Mouse (Mus musculus) liver, adult 2 months (tissue): ENCODE results near the gene Ctsd. TPM values are rescaled to one million over a fixed set of nuclear protein-coding genes. Genes with fewer than 3 reads are reported as not detected.

Experiments used
- DNase-seq: peaks from one replicate; pipeline ENCODE4 v3.0.0-alpha.2; 2011; ENCODE audit warnings: low read depth, low spot score; ENCODE audit errors: extremely low read depth
- H3K27ac ChIP-seq: fragments of 200-500 bp; replicated peaks from 2 replicates; pipeline ENCODE4 v1.5.1; 2012; ENCODE audit warnings: low read depth, mild to moderate bottlenecking, control low read depth, inconsistent platforms, low read length; ENCODE audit not compliant: insufficient read depth
- H3K27me3 ChIP-seq: fragments of 200-500 bp; 2 replicates; pipeline ENCODE4 v1.6.1; 2012; ENCODE audit warnings: mild to moderate bottlenecking, moderate library complexity, low read length, inconsistent platforms; ENCODE audit not compliant: control insufficient read depth, insufficient read depth
- H3K36me3 ChIP-seq: fragments of 200-500 bp; 2 replicates; pipeline ENCODE4 v1.6.1; 2012; ENCODE audit warnings: low read length, inconsistent platforms; ENCODE audit not compliant: control insufficient read depth, insufficient read depth
- H3K4me1 ChIP-seq: fragments of 200-500 bp; 2 replicates; pipeline ENCODE4 v1.6.1; 2011; ENCODE audit warnings: low read length; ENCODE audit not compliant: control insufficient read depth, insufficient read depth
- H3K4me3 ChIP-seq: fragments of 200-500 bp; 2 replicates; pipeline ENCODE4 v1.5.1; 2011; ENCODE audit warnings: low read depth, mild to moderate bottlenecking, control low read depth, low read length, moderate library complexity; ENCODE audit not compliant: insufficient read depth
- H3K79me2 ChIP-seq: fragments of 200-500 bp; 2 replicates; pipeline ENCODE4 v1.6.1; 2012; ENCODE audit warnings: inconsistent platforms, mild to moderate bottlenecking, low read length, moderate library complexity; ENCODE audit not compliant: control insufficient read depth, insufficient read depth
- H3K9ac ChIP-seq: fragments of 200-500 bp; 2 replicates; pipeline ENCODE4 v1.6.1; 2012; ENCODE audit warnings: low read depth, mild to moderate bottlenecking, control low read depth, inconsistent platforms, low read length
- CTCF ChIP-seq: fragments of 200-500 bp; IDR thresholded peaks from 2 replicates; pipeline ENCODE4 v1.5.1; 2011; ENCODE audit warnings: low read depth, low read length, control low read depth
- POLR2A ChIP-seq: fragments of 200-500 bp; IDR thresholded peaks from 2 replicates; pipeline ENCODE4 v1.6.1; 2011; ENCODE audit warnings: low read length, control low read depth; ENCODE audit not compliant: insufficient read depth; ENCODE audit errors: extremely low read depth
- WGBS: fragments of 180-500 bp; shearing (Covaris S2); methylation state at CpG from one replicate; pipeline ENCODE4 v1.1.7; 2018; 5-methylcytosine and 5-hydroxymethylcytosine counted together
- polyA plus RNA-seq: library from polyadenylated mRNA; depleted of rRNA; stranded (reverse); fragments of >200 nt; gene quantifications from 2 replicates; pipeline ENCODE4 v1.2.3, GENCODE M21; 2012
- total RNA-seq: library from RNA; depleted of rRNA; stranded (reverse); fragments of >200 nt; gene quantifications from 2 replicates; pipeline ENCODE4 v1.2.3, GENCODE M21; 2014

Gene Ctsd
- total and polyA plus RNA-seq, 2 experiments: 215 to 444 TPM

GRCm38 (mm10) chr7:142373039-142373438 lies 14.8 kb downstream of the Ctsd start:
- H3K9ac ChIP-seq: peak overlapping the region; percentile 28; the same call in 1 of the 2 replicates
- DNase-seq: no peak
- H3K79me2 ChIP-seq: no peaks in the 10 kb centered on the region
- H3K27ac ChIP-seq: peak overlapping the region; percentile 16; the same call in 1 of the 2 replicates
- H3K36me3 ChIP-seq: peaks cover 12% of the 10 kb centered on the region
- WGBS: 54% methylated on average over 5 of the region's 5 CpGs
- TF ChIP-seq POLR2A: no peak
- TF ChIP-seq CTCF: no peak
- H3K4me3 ChIP-seq: peak overlapping the region; percentile 12; the same call in 1 of the 2 replicates
- 0 out of 2 replicates have a peak, but pooled peaks cover 4% of the 10 kb centered on the region for H3K27me3 ChIP-seq
- H3K4me1 ChIP-seq: no peaks in the 10 kb centered on the region; the same call in 1 of the 2 replicates

- Histone ChIP-seq H3K27ac (peak overlapping the region; percentile 18), H3K4me1 (no peaks in the 10 kb centered on the region; the same call in 1 of the 2 replicates), H3K4me3 (peak overlapping the region; percentile 65), H3K9ac (peak overlapping the region; percentile 64), H3K36me3 (peaks cover 3% of the 10 kb centered on the region), H3K79me2 (no peaks in the 10 kb centered on the region), H3K27me3 (0 out of 2 replicates have a peak, but pooled peaks cover 4% of the 10 kb centered on the region)
- 5% methylated on average over 63 of the region's 64 CpGs for WGBS
- no peak for DNase-seq
- no peak for TF ChIP-seq CTCF
- TF ChIP-seq POLR2A: no peak
Measured at GRCm38 (mm10) chr7:142371768-142372661, 15.8 kb downstream of the Ctsd start.

- Histone ChIP-seq H3K27ac (no peak overlapping the region), H3K27me3 (0 out of 2 replicates have a peak, but pooled peaks cover 4% of the 10 kb centered on the region), H3K4me3 (peak overlapping the region; percentile 65), H3K36me3 (no peaks in the 10 kb centered on the region), H3K4me1 (no peaks in the 10 kb centered on the region; the same call in 1 of the 2 replicates), H3K79me2 (no peaks in the 10 kb centered on the region), H3K9ac (peak overlapping the region; percentile 64)
- TF ChIP-seq CTCF: no peak
- no peak for TF ChIP-seq POLR2A
- no peak for DNase-seq
- WGBS: 27% methylated on average over 11 of the region's 11 CpGs
Measured at GRCm38 (mm10) chr7:142371398-142371767, 16.5 kb downstream of the Ctsd start.

- H3K4me3 ChIP-seq: peak overlapping the region; percentile 65; the same call in 1 of the 2 replicates
- H3K9ac ChIP-seq: peak overlapping the region; percentile 64; the same call in 1 of the 2 replicates
- TF ChIP-seq POLR2A (no peak), CTCF (no peak)
- DNase-seq: no peak
- H3K27me3 ChIP-seq: 0 out of 2 replicates have a peak, but pooled peaks cover 4% of the 10 kb centered on the region
- no peaks in the 10 kb centered on the region; the same call in 1 of the 2 replicates for H3K4me1 ChIP-seq
- H3K79me2 ChIP-seq: no peaks in the 10 kb centered on the region
- no peaks in the 10 kb centered on the region for H3K36me3 ChIP-seq
- H3K27ac ChIP-seq: no peak overlapping the region
- 71% methylated on average over 18 of the region's 18 CpGs for WGBS
Measured at GRCm38 (mm10) chr7:142370937-142371336, 16.9 kb downstream of the Ctsd start.

GRCm38 (mm10) chr7:142369820-142370219 lies 18.0 kb downstream of the Ctsd start:
- no peak overlapping the region; the same call in 1 of the 2 replicates for H3K9ac ChIP-seq
- H3K27ac ChIP-seq: no peak overlapping the region
- H3K36me3 ChIP-seq: no peaks in the 10 kb centered on the region
- H3K4me3 ChIP-seq: no peak overlapping the region
- no peak for DNase-seq
- 0 out of 2 replicates have a peak, but pooled peaks cover 4% of the 10 kb centered on the region for H3K27me3 ChIP-seq
- no peaks in the 10 kb centered on the region for H3K79me2 ChIP-seq
- WGBS: 51% methylated on average over 6 of the region's 6 CpGs
- TF ChIP-seq POLR2A: no peak
- no peak for TF ChIP-seq CTCF
- no peaks in the 10 kb centered on the region; the same call in 1 of the 2 replicates for H3K4me1 ChIP-seq
